Mouse (Mus musculus) urinary bladder, postnatal 10 days (tissue): Measurements from ENCODE around the gene Gm4553.
"Not testable (repeated sequence)": the region's sequence is repeated elsewhere in the genome, so short reads cannot be mapped to it uniquely, and the experiment has no call there.

Experiments used
- DNase-seq: peaks from one replicate; pipeline ENCODE4 v3.0.0; 2022; ENCODE audit warnings: low spot score

Gene Gm4553

GRCm38 (mm10) chr7:142134206-142134995 is 31.1 kb downstream of the Gm4553 start:
- DNase-seq, result no peak

GRCm38 (mm10) chr7:142128843-142129242 is 36.7 kb downstream of the Gm4553 start:
- DNase-seq, result no peak

GRCm38 (mm10) chr7:142120629-142121028 is 44.9 kb downstream of the Gm4553 start, which contains the start of gene Gm45618:
Gene Gm45618, minus strand, starts transcription at chr7:142120729.
- DNase-seq, result not testable (repeated sequence)

- DNase-seq, result no peak
Observed at GRCm38 (mm10) chr7:142119632-142120031, 45.9 kb downstream of the Gm4553 start.
